In genomic region chr17:69077544-69077920, GRCm38 (mm10) we compare ENCODE assay signal across 9 mouse cellular contexts. TPM values are rescaled to one million over a fixed set of nuclear protein-coding genes. Genes with fewer than 3 reads are reported as not detected.
DNase-seq lines count a peak whose midpoint lies in the region; ATAC-seq lines count a peak whose summit lies in the region.
"Had no signal": no experiment of that assay in that cellular context is flagged by ENCODE, and none has a peak within 500 bp of the region (broad histone marks: within the 10 kb centered on the region; RNA-seq: fewer than 3 reads in every experiment).

No protein-coding gene starts in this region.

- no peak overlapping the region for H3K4me3 ChIP-seq in liver, embryonic 11.5 days (ENCODE audit: low read depth, low read length)
- peak overlapping the region; percentile 55 for H3K4me3 ChIP-seq in forebrain, embryonic 16.5 days (replicated peaks; ENCODE audit: low read length)
- H3K4me3 ChIP-seq in neural tube, embryonic 13.5 days: peak overlapping the region; percentile 66

- peaks cover 41% of the 10 kb centered on the region for H3K27me3 ChIP-seq in liver, embryonic 11.5 days (replicated peaks; ENCODE audit: control insufficient read depth, insufficient read depth, low read length)
- peaks cover 12% of the 10 kb centered on the region; the same call in 1 of the 2 replicates for H3K27me3 ChIP-seq in forebrain, embryonic 16.5 days (replicated peaks; ENCODE audit: control insufficient read depth, insufficient read depth, low read length)
- H3K27me3 ChIP-seq in neural tube, embryonic 13.5 days: peaks cover 49% of the 10 kb centered on the region

- no peak overlapping the region for H3K9ac ChIP-seq in liver, embryonic 11.5 days (ENCODE audit: low read depth, low read length)
- H3K9ac ChIP-seq in forebrain, embryonic 16.5 days (replicated peaks; ENCODE audit: low read depth, low read length): no peak overlapping the region
- H3K9ac ChIP-seq in neural tube, embryonic 13.5 days: peak overlapping the region; percentile 73

- DNase-seq in liver, embryonic 11.5 days (ENCODE audit: low spot score): no peak
- DNase-seq in liver: no peak
- DNase-seq in kidney, adult 9 months: peak; percentile 28
- no peak for DNase-seq in right cerebral cortex, postnatal 36 days (ENCODE audit: low spot score in 2 of 2)
- no peak for DNase-seq in lung, postnatal 4 days
- DNase-seq: thymus, postnatal 25 days had no signal

- H3K36me3 ChIP-seq in liver, embryonic 11.5 days (ENCODE audit: control insufficient read depth, insufficient read depth, low read length): no peaks in the 10 kb centered on the region
- H3K36me3 ChIP-seq in forebrain, embryonic 16.5 days (ENCODE audit: control insufficient read depth, insufficient read depth): no peaks in the 10 kb centered on the region
- H3K36me3 ChIP-seq in neural tube, embryonic 13.5 days: no peaks in the 10 kb centered on the region

- H3K27ac ChIP-seq in liver, embryonic 11.5 days (ENCODE audit: low read depth, low read length): no peak overlapping the region
- no peak overlapping the region for H3K27ac ChIP-seq in forebrain, embryonic 16.5 days (ENCODE audit: low read length)
- H3K27ac ChIP-seq in neural tube, embryonic 13.5 days (replicated peaks): no peak overlapping the region

- ATAC-seq in liver, embryonic 11.5 days (replicated peaks; ENCODE audit: low FRiP score): no peak
- no peak for ATAC-seq in forebrain, embryonic 16.5 days
- no peak for ATAC-seq in neural tube, embryonic 13.5 days (ENCODE audit: low read depth)
- no peak for ATAC-seq in monocyte, adult 5-6 weeks (replicated peaks; ENCODE audit: insufficient number of reproducible peaks, low FRiP score, low TSS enrichment, poor library complexity, severe bottlenecking)

- 14% methylated on average over 11 of the region's 11 CpGs for WGBS in liver, embryonic 11.5 days
- 20% methylated on average over 11 of the region's 11 CpGs for WGBS in forebrain, embryonic 16.5 days
- WGBS in neural tube, embryonic 13.5 days: 8% methylated on average over 11 of the region's 11 CpGs

- H3K9me3 ChIP-seq in liver, embryonic 11.5 days (ENCODE audit: control insufficient read depth, low read length): no peaks in the 10 kb centered on the region
- H3K9me3 ChIP-seq in forebrain, embryonic 16.5 days (ENCODE audit: control insufficient read depth, low read length): no peaks in the 10 kb centered on the region
- no peaks in the 10 kb centered on the region for H3K9me3 ChIP-seq in neural tube, embryonic 13.5 days

- H3K4me2 ChIP-seq in liver, embryonic 11.5 days: peak overlapping the region; percentile 81
- peak overlapping the region; percentile 98 for H3K4me2 ChIP-seq in forebrain, embryonic 16.5 days (ENCODE audit: low read length)
- H3K4me2 ChIP-seq in neural tube, embryonic 13.5 days: peak overlapping the region; percentile 100

- no peaks in the 10 kb centered on the region for H3K4me1 ChIP-seq in liver, embryonic 11.5 days (replicated peaks; ENCODE audit: control insufficient read depth, insufficient read depth, low read length)
- H3K4me1 ChIP-seq in forebrain, embryonic 16.5 days (replicated peaks; ENCODE audit: control insufficient read depth, insufficient read depth, low read length): peaks cover 9% of the 10 kb centered on the region
- H3K4me1 ChIP-seq in neural tube, embryonic 13.5 days (replicated peaks): peaks cover 28% of the 10 kb centered on the region

RNA-seq across cellular contexts. Expression of gene Epb41l3, which starts 2.0 kb away (rescaled TPM):
- 28.1 and 28.7 TPM in 2 replicates for polyA plus RNA-seq in liver, embryonic 11.5 days (2014; fragmentation: Nextera tagmentation; extraction: Ambion mirVana)
- polyA plus RNA-seq in forebrain, embryonic 16.5 days (2015; fragmentation: Nextera tagmentation; extraction: Ambion mirVana): 82.8 and 84.2 TPM in 2 replicates
- polyA plus RNA-seq in neural tube, embryonic 13.5 days (2015; fragmentation: Nextera tagmentation; extraction: Ambion mirVana): 121 and 122 TPM in 2 replicates
- 3.0 TPM in 1 of 3 replicates, not detected in the others for total RNA-seq in monocyte, adult 5-6 weeks (2017)
